Mouse (Mus musculus) hindlimb bud, embryonic 11.5 days (tissue): Measurements from ENCODE around the gene Ctdsp2.

Experiments used
- DNase-seq: peaks from one replicate; pipeline ENCODE4 v3.0.0-alpha.2; 2012; ENCODE audit warnings: low read depth, low spot score; ENCODE audit errors: extremely low spot score

Gene Ctdsp2

GRCm38 (mm10) chr10:126988513-126989165, 10.1 kb downstream of the Ctdsp2 start:
- DNase-seq: no peak

DNA sequence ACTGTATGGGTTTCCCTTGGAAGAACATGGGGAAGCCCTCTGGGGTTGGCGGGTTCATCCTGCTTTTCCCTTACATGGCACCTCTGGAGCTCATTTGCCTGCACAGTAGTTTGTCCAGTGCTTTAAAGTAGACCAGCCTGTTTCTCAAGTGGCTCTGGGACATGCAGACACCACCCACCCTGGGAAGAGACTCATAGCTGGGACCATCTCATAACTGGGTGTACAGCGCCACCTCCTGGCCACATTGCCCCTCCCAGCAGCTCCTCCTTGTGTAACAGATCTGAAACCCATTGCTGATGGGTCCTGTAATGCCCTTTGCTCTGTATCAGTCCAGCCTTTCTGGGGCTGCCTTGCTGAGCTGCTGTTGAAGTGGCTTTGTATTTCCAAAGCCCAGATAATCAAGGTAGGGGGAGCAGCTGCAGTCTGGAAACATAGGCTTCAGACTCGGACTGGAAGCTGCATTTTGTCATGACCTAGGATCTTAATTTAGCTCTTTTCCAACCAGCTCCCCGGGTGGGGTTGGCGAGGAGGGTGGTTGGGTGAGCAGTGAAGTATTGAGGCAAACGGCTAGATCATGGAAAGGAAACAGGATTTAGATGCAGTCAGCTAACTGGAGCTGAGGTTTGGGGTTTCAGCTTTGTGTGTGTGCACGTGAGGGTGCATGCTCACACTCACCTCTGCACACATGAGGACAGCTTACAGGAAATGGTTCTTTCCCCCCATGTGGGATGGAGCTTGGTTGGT, 12.0 kb downstream of the Ctdsp2 start:
- peak; percentile 76 for DNase-seq

- no peak for DNase-seq
Observed at GRCm38 (mm10) chr10:126991676-126992075, 13.2 kb downstream of the Ctdsp2 start.

DNA sequence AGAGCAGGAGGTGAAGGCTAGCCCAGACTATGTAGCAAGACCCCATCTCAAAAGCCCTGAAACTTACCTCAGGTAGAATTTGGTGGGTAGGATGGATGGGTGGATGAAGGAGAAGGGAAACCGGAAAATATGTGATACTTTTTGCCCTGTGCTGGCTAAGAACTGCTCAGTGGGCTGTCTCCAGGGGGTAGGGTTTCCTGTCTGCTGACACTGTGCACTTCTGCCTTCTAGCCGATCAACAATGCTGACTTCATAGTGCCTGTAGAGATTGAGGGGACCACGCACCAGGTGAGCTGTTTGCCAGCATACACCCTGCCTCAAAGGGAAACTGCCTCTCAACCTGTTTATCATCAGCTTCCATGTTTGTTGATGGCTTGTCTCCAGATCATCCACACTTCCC, 15.1 kb downstream of the Ctdsp2 start:
- DNase-seq: no peak

DNA sequence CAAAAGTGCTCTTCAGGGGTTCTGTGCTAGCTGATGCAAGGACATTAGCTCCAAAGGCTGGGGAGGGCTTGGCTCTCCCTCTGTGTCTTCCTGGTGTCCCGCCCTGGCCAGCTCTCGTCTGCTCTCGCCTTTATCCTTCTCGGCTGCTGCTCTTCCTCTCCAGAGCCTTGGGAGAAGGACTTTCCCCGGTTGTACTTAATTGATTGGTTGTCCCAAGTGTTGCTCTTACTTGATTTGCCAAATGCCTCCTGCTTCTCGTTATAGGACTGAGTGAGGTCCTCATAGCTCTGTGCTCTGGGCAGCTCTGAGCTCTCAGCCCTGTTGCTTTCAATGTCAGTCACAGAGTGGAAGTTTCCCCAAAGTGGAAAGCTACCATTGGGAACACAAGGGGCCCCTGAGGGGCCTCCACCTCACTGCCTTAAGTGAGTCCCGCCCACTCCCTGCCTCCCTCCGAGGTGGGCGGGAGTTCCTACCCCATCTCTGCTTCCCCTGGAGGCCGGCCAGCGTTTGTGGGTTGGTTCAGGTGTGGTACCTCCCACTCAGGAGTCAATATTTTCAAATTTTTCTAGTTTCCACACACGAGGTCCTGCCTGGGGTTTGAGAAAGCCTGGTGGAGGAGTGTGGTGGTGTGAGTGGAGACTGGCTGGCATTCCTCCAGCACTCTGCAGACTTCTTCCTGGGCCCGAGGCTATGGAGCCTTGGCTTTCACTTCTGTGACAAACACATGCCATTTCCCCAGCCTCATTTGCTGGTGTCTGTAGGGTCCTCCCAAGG, 19.0 kb downstream of the Ctdsp2 start:
- DNase-seq: no peak

- no peak for DNase-seq
Observed at GRCm38 (mm10) chr10:127000529-127000928, 22.0 kb downstream of the Ctdsp2 start, which contains the start of gene Avil. TSS of gene Avil (plus strand) at chr10:127000709.

DNA sequence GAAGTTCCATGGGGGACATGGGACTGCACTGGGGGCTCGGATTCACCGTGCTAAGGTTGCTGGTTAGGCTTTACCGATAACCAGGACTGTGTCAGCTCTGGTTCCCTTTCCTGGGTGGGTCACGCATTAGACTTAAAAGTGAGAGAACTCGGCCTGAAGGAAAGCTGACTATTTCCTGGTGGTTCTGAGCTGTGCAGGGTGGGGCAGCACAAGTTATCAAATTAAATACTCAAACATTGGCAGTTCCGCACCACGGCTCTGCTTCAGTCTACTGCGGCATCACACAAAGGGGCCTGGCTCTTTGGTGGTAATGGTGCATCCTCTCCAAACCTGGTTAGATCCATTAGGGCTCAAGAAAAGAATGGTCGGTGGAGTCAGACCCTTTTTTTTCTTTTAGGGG, 22.8 kb downstream of the Ctdsp2 start:
- DNase-seq: no peak

DNA sequence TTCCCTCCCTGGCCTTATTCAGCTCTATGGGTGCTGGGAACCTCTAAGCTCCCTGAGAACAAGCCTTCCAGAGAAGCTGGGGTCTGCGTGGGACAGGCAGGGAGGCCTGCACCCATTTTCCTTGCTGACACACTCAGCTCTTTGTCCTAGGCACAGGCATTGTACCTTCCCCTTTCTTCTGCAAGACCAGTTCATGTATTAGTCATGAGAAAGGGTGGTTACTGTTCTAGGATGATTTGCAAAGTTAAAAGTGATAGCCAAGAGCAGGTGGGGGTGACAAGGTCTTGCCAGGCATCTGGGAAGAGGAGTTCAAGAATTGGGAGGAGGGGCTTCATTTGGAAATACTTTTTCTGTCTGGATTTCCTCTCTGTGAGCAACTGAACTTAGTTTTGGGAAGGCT, 23.5 kb downstream of the Ctdsp2 start:
- no peak for DNase-seq

DNA sequence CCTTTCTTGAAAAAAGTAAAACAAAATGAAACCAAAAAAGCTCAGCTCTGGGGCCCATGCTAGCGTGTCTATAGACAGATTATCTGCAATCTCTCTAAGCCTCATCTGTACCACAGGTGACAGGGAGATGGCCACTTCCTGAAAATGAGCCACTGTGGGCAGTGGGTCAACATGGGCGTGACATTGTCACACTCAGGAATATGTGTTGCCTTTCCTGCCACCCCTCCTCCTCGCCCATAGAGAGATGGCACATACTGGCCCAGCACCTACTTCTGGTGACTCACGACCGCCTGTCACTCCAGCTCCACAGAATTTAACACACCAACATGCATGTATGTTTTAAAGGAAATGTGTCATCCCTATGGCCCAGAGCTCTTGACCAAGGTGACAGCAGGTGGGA, 24.2 kb downstream of the Ctdsp2 start:
- DNase-seq: no peak

- DNase-seq: no peak
Observed at GRCm38 (mm10) chr10:127003334-127003733, 24.8 kb downstream of the Ctdsp2 start.

DNA sequence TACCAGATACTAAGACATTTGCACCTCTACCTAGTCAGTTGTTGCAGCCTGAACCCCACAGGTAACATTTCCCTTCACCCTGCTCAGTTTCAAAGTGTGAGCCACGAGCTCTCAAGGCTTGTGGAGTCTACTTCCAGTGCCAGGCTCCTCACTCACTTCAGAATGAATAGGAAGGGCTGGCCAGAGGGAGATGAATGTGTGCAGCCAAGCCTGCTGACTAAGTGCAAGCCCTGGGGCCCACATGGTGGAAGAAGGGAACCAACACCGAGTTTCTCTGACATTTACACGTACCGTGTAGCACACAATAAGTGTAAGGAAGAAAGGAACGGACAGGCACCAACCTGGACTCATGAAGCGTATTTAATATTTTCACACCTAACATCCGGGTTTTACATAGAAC, 25.3 kb downstream of the Ctdsp2 start:
- no peak for DNase-seq

GRCm38 (mm10) chr10:127016488-127016887, 38.0 kb downstream of the Ctdsp2 start:
- DNase-seq: no peak

DNA sequence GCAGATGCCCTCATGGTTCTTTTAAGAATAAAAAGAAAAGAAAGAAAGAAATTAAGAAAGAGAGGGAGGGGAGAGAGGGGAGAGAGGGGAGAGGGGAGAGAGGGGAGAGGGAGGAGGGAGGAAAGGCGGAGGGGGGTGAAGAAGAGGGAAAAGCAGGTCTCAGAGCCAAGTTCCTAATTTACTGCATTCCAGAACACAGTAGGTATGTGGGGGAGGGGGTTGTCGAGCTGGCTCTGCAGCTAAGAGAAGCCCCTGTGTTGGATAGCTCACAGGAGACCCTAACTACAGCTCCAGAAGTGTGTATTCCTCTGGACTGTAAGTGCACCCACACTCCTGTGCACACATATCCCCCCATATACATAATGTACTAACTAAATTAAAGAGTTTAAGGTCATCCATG, 38.6 kb downstream of the Ctdsp2 start:
- DNase-seq: no peak

DNA sequence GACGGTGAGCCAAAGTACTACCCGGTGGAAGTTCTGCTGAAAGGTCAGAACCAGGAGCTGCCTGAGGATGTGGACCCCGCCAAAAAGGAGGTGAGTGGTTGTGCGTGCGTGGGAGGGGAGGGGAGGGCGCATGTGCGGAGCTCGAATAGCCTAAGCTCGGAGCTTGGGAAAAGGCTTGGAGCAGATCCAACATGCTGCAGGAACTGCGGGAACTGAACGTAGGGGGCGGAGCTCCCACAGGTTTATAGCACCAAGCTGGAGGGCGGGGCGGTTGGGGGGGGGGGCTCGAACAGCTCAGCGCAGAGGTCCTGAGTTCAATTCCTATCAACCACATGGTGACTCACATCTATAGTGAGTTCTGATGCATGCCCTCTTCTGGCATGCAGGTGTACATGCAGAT, 39.9 kb downstream of the Ctdsp2 start:
- no peak for DNase-seq

DNA sequence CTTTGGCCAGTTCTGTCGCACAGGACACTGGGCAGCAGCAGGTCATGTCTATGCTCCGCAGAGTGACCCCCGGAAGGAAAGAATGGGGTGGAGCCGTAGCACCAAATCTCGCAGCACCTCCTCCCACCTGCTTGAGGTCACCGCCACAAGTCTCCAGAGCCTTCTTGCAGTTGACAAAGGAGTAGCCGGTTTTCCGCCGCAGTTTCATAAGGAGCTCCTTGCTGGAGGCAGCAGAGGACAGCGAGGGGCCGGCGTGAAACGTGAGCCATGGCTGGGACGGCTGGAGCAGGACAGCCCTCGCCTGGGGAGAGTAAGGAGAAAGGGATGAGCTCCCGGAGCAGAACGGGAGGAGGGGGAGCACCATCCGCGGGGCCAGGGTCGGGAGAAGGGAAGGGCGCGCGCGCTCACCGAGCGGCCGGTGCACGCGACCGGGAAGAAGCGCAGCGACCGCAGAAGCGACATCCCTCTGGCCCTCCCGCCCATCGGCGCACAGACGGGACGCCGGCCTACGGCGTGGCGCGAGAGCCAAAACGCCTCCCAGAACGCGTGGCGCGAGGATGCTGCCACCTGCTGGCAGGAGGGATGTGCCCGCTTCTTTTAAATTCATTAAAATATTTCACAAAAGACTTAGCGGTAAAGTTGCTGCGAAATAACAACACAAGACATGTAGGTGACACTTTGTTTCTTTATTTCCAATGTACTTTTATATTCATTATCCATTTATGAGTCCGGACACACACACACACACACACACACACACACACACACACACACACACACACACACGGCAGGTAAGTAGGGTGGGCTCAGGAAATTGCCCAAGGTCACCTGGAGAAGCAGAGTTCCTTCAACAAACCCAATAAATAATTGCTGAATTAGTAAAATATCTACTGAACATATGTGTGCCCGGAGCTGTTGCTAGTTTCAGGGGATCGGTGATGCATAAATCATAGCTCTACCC, 52.1 kb downstream of the Ctdsp2 start, which contains the start of gene Tsfm:
Gene Tsfm (minus strand): TSS at position 505 of the 961 bp plus-strand sequence.
- peak; percentile 77 for DNase-seq

- no peak for DNase-seq
Observed at GRCm38 (mm10) chr10:127033301-127033741, 54.8 kb downstream of the Ctdsp2 start.

DNA sequence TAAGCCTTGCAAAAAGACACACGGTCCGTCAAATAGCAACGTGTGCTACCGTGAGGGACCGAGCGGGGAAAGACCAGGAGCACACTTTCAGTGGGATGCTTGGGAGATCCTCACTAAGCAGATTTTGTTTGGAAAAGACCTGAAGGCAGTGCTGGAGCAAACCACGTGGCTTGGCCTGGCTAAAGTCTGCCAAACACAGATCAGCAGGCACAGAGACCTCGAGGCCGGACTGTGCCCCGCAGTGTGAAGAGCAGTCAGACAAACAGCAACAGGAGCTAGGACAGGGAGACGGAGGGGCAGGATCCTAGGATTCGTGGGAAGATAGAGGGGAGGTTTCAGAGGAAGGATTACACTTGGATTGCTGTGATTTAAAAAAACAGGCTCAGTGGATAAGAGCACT, 57.8 kb downstream of the Ctdsp2 start:
- no peak for DNase-seq

GRCm38 (mm10) chr10:127037641-127038040, 59.1 kb downstream of the Ctdsp2 start:
- DNase-seq: no peak

DNA sequence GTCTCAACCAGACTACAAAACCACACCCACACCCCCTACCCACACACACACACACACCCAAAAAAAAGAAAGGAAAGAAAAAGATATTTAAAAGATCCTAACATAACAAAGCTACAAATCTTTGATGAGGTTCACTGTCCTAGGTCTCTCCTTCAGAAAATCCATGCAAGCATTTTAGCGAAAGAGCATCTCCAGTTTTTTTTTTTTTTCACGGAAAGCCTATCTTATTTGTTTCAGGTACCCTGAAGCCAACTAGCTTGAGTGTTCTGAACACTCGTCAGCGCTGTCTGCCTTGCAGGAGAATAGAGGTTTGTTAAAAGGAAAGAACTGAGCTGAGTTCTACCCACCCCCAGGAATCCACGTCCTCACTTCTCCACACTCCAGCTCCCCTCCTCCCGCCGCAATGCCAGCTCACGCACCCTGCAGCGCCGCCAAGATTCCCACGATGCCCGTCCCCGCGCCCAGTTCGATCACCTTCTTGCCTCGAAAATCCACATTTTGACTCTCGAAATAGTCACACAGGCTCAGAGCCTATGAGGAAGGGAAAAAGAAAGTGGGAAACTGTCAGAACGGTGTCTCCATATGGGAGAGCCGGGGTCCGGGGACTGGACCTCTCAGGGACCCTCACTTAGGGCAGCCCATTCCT, 62.2 kb downstream of the Ctdsp2 start:
- DNase-seq: no peak

GRCm38 (mm10) chr10:127041274-127041766, 62.8 kb downstream of the Ctdsp2 start, which contains the start of the genes Mettl1 and Eef1akmt3:
TSS of gene Mettl1 (plus strand) at chr10:127041414.
TSS of gene Eef1akmt3 (minus strand) at chr10:127041513.
- DNase-seq: no peak
